Mouse (Mus musculus): Measurements from ENCODE around the gene Ackr4. TPM values are rescaled to one million over a fixed set of nuclear protein-coding genes. Genes with fewer than 3 reads are reported as not detected.

The Ackr4 gene
- not detected for total RNA-seq (2023)

GRCm38 (mm10) chr9:104126833-104127232 is at the start of gene Ackr4:
Gene Ackr4 (minus strand): TSS chr9:104126933.

DNA sequence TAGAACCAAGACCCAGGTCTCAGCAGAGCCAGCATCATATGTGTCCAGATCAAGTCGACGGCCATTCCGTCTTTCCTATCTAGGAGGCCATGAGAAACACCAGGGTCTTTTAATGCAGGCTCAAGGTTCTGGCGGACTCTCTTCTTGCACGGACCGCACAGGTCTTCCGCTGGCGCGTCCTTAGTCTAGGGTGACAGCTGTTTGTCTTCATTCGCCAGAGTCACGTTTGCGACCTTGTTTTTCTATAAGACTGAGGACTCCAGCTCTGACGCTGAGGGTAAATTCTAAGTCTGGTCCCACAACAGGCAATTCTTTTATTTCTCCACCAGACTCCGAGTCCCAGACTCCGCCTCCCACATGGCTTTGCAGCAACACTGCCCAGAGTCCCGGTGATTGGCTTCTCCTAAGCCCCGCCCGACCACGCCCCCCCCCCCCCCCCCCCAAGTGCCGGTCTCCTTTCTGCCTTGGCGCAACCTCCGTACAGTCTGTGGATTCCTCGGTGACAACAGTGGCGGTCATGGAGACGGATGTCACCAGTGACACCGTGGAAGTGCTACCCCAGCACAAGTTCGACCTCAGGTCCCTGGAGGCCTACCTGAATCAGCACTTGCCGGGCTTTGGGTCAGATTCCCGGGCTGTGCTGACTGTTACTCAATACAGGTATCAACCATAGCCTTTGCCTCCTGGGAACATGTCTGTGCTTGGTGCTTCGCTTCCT is 63.3 kb downstream of the Ackr4 start, which contains the start of gene Acad11:
Gene Acad11, plus strand, starts transcription at position 134 of the 718 bp plus-strand sequence.

DNA sequence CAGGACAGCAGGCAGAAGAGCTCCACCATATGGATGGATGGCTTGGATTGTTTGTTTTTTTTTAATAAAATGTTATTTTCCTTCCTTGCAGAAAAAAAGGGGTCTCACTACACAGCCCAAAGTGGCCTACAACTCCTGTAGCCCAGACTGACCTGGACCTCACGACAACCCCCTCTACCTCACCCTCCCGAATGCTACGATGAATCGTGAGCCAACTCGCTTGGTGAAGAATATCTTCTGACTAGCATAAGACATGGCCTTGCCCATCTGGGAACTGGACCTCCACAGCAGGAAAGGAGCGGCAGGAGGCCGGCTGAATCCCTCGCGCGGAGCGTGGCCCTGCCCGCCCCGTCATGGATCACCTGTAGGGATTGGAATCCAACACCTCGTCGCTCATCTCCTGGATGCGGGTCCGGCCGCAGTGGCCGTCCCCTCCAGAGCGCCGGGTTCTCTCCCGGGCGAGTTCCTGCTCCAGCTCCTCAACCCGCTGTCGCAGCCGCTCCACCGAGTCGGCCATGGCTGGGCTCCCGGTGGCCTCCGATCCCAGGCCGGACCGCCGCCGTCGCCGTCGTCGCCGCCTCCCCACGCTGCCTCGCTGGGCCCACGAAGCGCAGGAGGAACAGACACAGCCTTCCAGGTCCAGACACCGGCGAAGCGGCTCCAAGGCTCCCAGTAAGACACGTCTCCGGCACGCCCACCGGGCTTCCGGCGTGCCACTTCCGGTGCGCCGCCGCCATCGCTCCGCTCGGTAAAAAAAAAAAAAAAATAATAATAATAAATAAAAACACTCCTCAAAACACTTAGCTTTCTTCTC is 64.1 kb downstream of the Ackr4 start, which contains the start of gene Uba5:
Gene Uba5, minus strand, starts transcription at position 705 of the 814 bp plus-strand sequence.

DNA sequence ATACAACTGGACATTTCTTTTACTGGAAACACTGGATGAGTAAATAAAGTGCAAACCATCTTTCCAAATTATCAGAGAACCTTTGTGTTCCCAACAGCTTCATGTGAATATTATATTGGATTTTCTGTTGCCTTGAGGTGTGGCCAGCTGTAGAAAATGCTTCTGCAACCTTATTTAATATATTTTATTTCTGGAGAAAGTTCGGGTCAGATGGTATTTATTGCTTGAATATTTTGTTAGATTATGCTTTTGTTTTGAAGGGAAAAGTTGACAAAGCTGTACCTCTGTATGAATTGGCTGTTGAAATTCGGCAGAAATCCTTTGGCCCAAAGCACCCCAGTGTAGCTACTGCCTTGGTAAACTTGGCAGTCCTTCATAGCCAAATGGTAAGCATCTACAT is 86.4 kb downstream of the Ackr4 start, which contains the start of gene Gm28305:
Gene Gm28305, plus strand, starts transcription at position 301 of the 400 bp plus-strand sequence.

Other genes starting within 250 kb of the Ackr4 start
- 1 to 10 TPM; 5.8 to 6.1 TPM for gene Nphp3, start 124.4 kb downstream of the Ackr4 start, total RNA-seq (2023)
- gene Gm28305, start 86.3 kb downstream of the Ackr4 start, total RNA-seq (2023): not detected
- 10 to 100 TPM; 27.1 to 29.7 TPM for gene Uba5, start 63.8 kb downstream of the Ackr4 start, total RNA-seq (2023)
- gene Acad11, start 63.6 kb downstream of the Ackr4 start, total RNA-seq (2023): 10 to 100 TPM; 10.7 to 12.7 TPM
- 10 to 100 TPM; 77.1 to 77.5 TPM for gene Dnajc13, start 136.0 kb upstream of the Ackr4 start, total RNA-seq (2023)
- 1 to 10 TPM; 3.7 to 6.5 TPM for gene Acpp, start 210.8 kb upstream of the Ackr4 start, total RNA-seq (2023)

Data from monocyte, adult 59 days (primary cell).